Mouse (Mus musculus): ENCODE results near the gene Nuak2. TPM values are rescaled to one million over a fixed set of nuclear protein-coding genes. Genes with fewer than 3 reads are reported as not detected.

Nuak2 gene
- total RNA-seq, 4 experiments from 2014 or later = 1.2 to 2.0 (median 1.9) TPM

- peak in 1 of 2 experiments; percentile 78 for DNase-seq (ENCODE audit: low spot score in 2 of 2)
Measured at GRCm38 (mm10) chr1:132375256-132375655, 59.3 kb downstream of the Nuak2 start.

DNA sequence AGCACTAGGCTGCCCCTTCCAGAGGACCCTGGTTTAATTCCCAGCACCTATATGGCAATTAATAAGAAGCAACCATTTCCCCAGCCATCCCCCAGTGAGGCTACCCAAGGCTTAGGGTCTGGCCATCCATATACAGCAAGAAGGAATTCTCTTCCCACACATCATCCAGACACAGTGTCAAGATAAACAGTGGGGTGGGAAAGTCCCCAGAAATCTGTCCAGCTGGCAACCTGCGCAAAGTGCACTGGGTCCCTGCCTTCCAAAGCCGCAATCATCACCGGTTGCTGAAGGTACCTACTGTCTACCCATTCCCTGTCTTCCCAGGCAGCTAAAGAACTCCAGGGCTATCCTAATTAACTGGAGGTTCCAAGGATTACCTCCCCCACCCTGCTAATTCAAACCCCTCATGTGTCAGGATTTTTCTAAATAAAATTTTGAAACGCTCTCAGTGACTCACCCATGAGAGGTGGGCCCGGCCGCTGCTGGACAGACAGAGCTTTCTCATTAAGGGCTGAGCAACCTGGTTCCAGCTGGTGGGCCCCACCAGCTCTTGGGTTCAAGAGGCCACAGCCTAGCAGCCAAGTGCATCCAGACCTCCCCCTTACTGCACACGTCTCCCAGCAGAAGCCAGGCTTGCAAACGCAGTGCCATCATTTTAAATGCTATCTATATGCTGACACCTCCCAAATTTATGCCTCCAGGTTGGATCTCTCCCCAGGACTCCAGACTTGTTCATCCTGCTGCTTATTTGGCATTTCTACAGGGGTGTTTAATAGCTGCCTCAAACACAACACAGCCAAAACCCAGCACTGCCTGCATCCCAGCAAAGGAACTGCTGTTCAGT lies 60.5 kb downstream of the Nuak2 start:
- DNase-seq (ENCODE audit: low spot score in 2 of 2) = no peak

- no peak for DNase-seq (ENCODE audit: low spot score in 2 of 2)
Measured at GRCm38 (mm10) chr1:132377055-132377365, 61.1 kb downstream of the Nuak2 start.

- no peak for DNase-seq (ENCODE audit: low spot score in 2 of 2)
Measured at GRCm38 (mm10) chr1:132377811-132378210, 61.9 kb downstream of the Nuak2 start.

DNA sequence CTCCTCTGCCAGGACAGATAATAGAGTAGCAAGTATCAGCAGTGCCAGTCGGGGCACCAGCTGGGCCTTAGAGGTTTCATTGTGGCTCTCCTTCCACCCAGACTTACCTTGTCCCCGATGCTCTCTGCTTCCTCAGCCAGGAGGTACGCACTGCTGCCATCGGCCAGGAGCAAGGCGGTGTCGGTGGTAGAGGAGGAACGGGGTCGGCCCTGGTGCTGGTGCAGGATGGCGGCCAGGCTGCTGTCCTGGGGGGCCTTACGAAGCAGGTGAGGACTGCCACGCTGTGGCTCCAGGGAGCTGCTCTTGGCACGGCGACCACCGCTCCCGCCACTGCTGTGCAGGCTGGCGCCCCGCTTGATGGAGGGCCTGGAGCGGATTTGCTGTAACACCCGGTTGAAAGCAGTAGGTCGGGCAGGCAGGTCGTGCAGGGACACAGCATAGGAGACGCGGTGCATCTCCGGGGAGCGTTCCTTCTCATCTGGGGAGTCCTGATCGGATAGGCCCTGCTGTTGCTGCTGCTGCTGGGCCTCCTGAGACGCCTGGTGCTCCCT lies 64.7 kb downstream of the Nuak2 start:
- DNase-seq (ENCODE audit: low spot score in 2 of 2) = no peak

DNA sequence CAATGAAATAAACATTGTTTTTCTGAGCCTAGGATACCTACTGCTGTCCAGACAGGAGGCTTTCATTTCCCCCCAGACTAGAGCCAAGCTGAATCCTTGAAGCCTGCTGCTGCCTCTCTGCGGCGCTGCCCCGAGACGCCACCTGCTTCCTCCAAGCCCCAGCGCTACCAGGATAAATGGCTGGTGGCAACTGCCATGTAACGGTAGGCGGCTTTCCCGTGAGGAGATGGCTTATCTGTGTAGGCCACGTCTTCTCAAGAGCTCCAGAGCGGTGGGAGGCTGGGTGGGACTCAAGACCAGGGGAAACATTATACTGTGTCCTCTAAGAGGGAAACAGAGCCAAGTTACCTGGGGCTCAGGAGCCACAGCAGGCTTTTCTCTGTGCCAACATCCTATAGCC lies 66.0 kb downstream of the Nuak2 start:
- no peak for DNase-seq (ENCODE audit: low spot score in 2 of 2)

Other genes starting within 250 kb of the Nuak2 start
- gene Mfsd4a, start 248.1 kb upstream of the Nuak2 start, total RNA-seq (2022) = 10 to 100 TPM; 64.6 to 84.2 (median 78.5) TPM
- 10 to 100 TPM; 25.8 to 30.9 (median 27.6) TPM for gene Cdk18, start 176.4 kb upstream of the Nuak2 start, total RNA-seq (2022)
- 1 to 10 TPM in 2 of 4 experiments, under 1 TPM in 2; 0.30 to 1.3 (median 0.83) TPM for gene Lemd1, start 124.7 kb upstream of the Nuak2 start, total RNA-seq (2022)
- gene AC124108.1, start 124.7 kb upstream of the Nuak2 start, total RNA-seq (2022) = under 1 TPM; 0.69 to 0.92 (median 0.77) TPM
- gene Gm10188, start 86.4 kb upstream of the Nuak2 start, total RNA-seq (2022) = not detected
- 1 to 10 TPM; 5.1 to 6.2 (median 5.7) TPM for gene Klhdc8a, start 17.5 kb upstream of the Nuak2 start, total RNA-seq (2022)
- gene Tmcc2, start 75.2 kb downstream of the Nuak2 start, total RNA-seq (2022) = 100 to 1,000 TPM; 201 to 235 (median 218) TPM
- gene Dstyk, start 101.4 kb downstream of the Nuak2 start, total RNA-seq (2022) = 10 to 100 TPM; 41.2 to 53.1 (median 47.5) TPM
- 10 to 100 TPM; 57.2 to 73.3 (median 65.9) TPM for gene Rbbp5, start 161.2 kb downstream of the Nuak2 start, total RNA-seq (2022)
- gene Tmem81, start 190.1 kb downstream of the Nuak2 start, total RNA-seq (2022) = 1 to 10 TPM; 5.9 to 6.5 (median 6.3) TPM
- gene Cntn2, start 227.1 kb downstream of the Nuak2 start, total RNA-seq (2022) = 100 to 1,000 TPM in 1 of 4 experiments, 10 to 100 TPM in 3; 74.6 to 104 (median 85.8) TPM